Mouse (Mus musculus): Measurements from ENCODE around the gene Itga9.

- no peak for TF ChIP-seq CTCF (IDR thresholded peaks at IDR 0.05; ENCODE audit: low read depth)
- TF ChIP-seq EP300 (IDR thresholded peaks at IDR 0.05; ENCODE audit: low read depth): no peak
Measured at GRCm38 (mm10) chr9:118818508-118818907, 212.0 kb downstream of the Itga9 start.

Data from liver, postnatal 0 days (tissue).